Mouse (Mus musculus) heart, embryonic 11.5 days (tissue): ENCODE data around the gene Slc2a12. TPM values are rescaled to one million over a fixed set of nuclear protein-coding genes. Genes with fewer than 3 reads are reported as not detected.

Source experiments
- ATAC-seq: fragments of 200-750 bp; cut with Nextera tagmentation; replicated peaks from 2 replicates; pipeline ENCODE4 v1.8.0; 2017; ENCODE audit warnings: moderate library complexity; ENCODE audit not compliant: insufficient number of reproducible peaks, low FRiP score, low TSS enrichment
- H3K27ac ChIP-seq: fragments of 300-500 bp; sonication (generic); 2 replicates; pipeline ENCODE4 v1.5.1; 2014; ENCODE audit warnings: mild to moderate bottlenecking, low read depth, low read length
- H3K27me3 ChIP-seq: fragments of 300-500 bp; sonication (generic); 2 replicates; pipeline ENCODE4 v1.6.1; 2014; ENCODE audit warnings: mild to moderate bottlenecking, low read length, mixed read lengths; ENCODE audit not compliant: control insufficient read depth, insufficient read depth
- H3K36me3 ChIP-seq: fragments of 300-500 bp; sonication (generic); 2 replicates; pipeline ENCODE4 v1.6.1; 2014; ENCODE audit warnings: mild to moderate bottlenecking, low read length, moderate library complexity, mixed read lengths; ENCODE audit not compliant: control insufficient read depth, insufficient read depth
- H3K4me1 ChIP-seq: fragments of 300-500 bp; sonication (generic); 2 replicates; pipeline ENCODE4 v1.6.1; 2014; ENCODE audit warnings: low read length; ENCODE audit not compliant: control insufficient read depth, insufficient read depth
- H3K4me2 ChIP-seq: fragments of 300-500 bp; sonication (generic); 2 replicates; pipeline ENCODE4 v1.6.1; 2014; ENCODE audit warnings: mild to moderate bottlenecking, moderate library complexity
- H3K4me3 ChIP-seq: fragments of 300-500 bp; sonication (generic); 2 replicates; pipeline ENCODE4 v1.5.1; 2014; ENCODE audit warnings: low read depth, low read length
- H3K9ac ChIP-seq: fragments of 300-500 bp; sonication (generic); 2 replicates; pipeline ENCODE4 v1.6.1; 2014; ENCODE audit warnings: mild to moderate bottlenecking, low read depth, low read length, moderate library complexity
- H3K9me3 ChIP-seq: fragments of 300-500 bp; sonication (generic); replicated peaks from 2 replicates; pipeline ENCODE4 v1.6.1; 2016; ENCODE audit warnings: low read length; ENCODE audit not compliant: control insufficient read depth
- WGBS: fragments of 180-500 bp; shearing (Covaris S2); extraction: QIAGEN DNeasy Blood & Tissue Kit; methylation state at CpG from one replicate; pipeline ENCODE4 v1.1.7; 2014; ENCODE audit not compliant: insufficient replicate concordance; 5-methylcytosine and 5-hydroxymethylcytosine counted together
- polyA plus RNA-seq: library from polyadenylated mRNA; unstranded; fragments of >200 nt; fragmentation: Nextera tagmentation; extraction: Ambion mirVana; gene quantifications from 2 replicates; pipeline ENCODE4 v1.2.1, GENCODE M21; 2014

Slc2a12 gene
- polyA plus RNA-seq: 1.9 and 2.5 TPM in 2 replicates

- peak within 1 kb of the TSS; percentile 72 for H3K9ac ChIP-seq
Observed at GRCm38 (mm10) chr10:22644853-22645491, at the start of gene Slc2a12. Gene Slc2a12, plus strand, starts transcription at chr10:22645011.

DNA sequence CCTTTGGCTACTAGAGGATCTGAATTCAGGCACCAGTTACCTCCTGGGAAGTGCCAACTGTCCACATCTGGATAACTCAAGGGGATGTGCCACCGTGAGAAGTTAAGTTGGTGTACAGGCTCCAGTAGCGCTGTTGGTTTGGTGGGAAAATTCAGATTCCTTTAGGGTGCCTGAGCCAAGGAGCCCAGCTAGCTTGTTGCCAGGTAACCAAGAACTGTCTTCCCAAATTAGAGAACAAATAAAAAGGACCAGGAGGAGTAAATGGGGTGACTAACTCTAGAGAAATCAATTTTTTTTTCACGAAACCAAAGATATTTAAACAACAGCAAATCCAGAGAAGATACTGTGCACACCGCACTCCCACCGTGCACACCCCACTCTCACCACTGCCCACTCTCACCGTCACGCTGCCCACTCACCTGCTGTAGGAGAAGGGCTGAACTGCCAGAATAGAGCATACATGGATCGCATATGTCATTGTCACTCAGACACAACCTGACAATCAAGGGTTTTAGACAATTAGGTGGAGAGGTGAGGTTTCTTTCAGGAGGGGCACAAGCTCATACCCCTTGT lies 45.8 kb upstream of the Slc2a12 start:
- no peak for ATAC-seq
- Histone ChIP-seq H3K9me3 (no peaks in the 10 kb centered on the region), H3K4me1 (no peaks in the 10 kb centered on the region), H3K4me3 (no peak overlapping the region), H3K27ac (no peak overlapping the region), H3K36me3 (no peaks in the 10 kb centered on the region), H3K27me3 (no peaks in the 10 kb centered on the region), H3K4me2 (no peak overlapping the region), H3K9ac (no peak overlapping the region)
- 93% methylated on average over 8 of the region's 8 CpGs for WGBS

More at GRCm38 (mm10) chr10:22644853-22645491, at the start of gene Slc2a12:
- Histone ChIP-seq H3K9me3 (no peaks in the 10 kb centered on the region), H3K4me2 (peak within 1 kb of the TSS; percentile 70), H3K4me1 (no peaks in the 10 kb centered on the region), H3K27ac (peak within 1 kb of the TSS; percentile 75), H3K36me3 (no peaks in the 10 kb centered on the region), H3K4me3 (peak within 1 kb of the TSS; percentile 58), H3K27me3 (no peaks in the 10 kb centered on the region)
- ATAC-seq: peak; percentile 74
- whole genome bisulfite sequencing: under 1% methylated on average over 40 of the region's 40 CpGs

DNA sequence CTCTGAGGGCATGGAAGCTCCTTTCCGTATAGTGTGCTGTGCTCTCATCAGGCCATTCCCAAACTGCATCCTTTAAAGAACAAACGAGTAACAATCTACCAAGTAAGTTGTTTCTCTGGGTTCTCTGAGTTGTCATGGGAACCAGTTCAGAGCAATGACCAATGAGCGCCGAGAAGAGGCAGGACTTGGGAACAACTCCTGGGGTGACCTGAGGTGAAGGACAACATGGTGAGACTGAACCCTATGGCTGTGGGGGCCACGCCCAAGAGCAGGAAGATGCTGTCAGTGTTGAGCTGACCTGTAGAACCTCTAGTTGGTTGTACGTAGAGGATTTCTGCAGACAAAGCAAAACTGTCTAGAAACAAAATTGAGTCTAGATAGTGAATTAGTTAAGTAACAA lies 43.8 kb upstream of the Slc2a12 start:
- Histone ChIP-seq H3K27ac (no peak overlapping the region), H3K9ac (no peak overlapping the region), H3K4me3 (no peak overlapping the region), H3K27me3 (no peaks in the 10 kb centered on the region), H3K36me3 (no peaks in the 10 kb centered on the region), H3K4me1 (no peaks in the 10 kb centered on the region), H3K9me3 (no peaks in the 10 kb centered on the region), H3K4me2 (no peak overlapping the region)
- WGBS: 73% methylated on average over 6 of the region's 6 CpGs
- no peak for ATAC-seq

DNA sequence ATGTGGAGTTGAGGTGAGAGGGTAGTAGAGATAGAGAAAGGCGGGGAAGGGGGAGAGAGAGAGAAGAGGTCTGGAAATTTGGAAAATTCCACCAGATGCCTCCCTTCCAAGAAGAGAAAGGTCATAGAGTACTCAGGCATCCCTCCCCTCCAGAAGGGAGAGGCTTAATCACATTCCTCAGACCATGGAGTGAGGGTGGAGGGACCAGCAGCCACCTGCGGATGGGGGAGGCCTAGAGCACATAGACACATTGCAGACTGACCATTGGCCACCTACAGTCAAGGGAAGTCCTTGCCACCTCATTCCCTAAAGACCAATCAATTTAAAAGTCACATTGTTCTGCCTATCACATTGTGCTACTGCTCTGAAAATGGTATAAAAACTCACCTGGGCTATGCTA lies 40.0 kb upstream of the Slc2a12 start:
- Histone ChIP-seq H3K9ac (no peak overlapping the region), H3K4me3 (no peak overlapping the region), H3K4me2 (no peak overlapping the region), H3K27ac (no peak overlapping the region), H3K27me3 (no peaks in the 10 kb centered on the region), H3K9me3 (no peaks in the 10 kb centered on the region), H3K36me3 (no peaks in the 10 kb centered on the region), H3K4me1 (no peaks in the 10 kb centered on the region)
- WGBS: 73% methylated on average over 2 of the region's 2 CpGs
- ATAC-seq: no peak

GRCm38 (mm10) chr10:22608273-22608672 lies 36.5 kb upstream of the Slc2a12 start:
- Histone ChIP-seq H3K4me2 (no peak overlapping the region), H3K27me3 (no peaks in the 10 kb centered on the region), H3K36me3 (no peaks in the 10 kb centered on the region), H3K4me3 (no peak overlapping the region), H3K27ac (no peak overlapping the region), H3K9me3 (no peaks in the 10 kb centered on the region), H3K9ac (no peak overlapping the region), H3K4me1 (no peaks in the 10 kb centered on the region)
- 67% methylated on average over 5 of the region's 5 CpGs for WGBS
- no peak for ATAC-seq

DNA sequence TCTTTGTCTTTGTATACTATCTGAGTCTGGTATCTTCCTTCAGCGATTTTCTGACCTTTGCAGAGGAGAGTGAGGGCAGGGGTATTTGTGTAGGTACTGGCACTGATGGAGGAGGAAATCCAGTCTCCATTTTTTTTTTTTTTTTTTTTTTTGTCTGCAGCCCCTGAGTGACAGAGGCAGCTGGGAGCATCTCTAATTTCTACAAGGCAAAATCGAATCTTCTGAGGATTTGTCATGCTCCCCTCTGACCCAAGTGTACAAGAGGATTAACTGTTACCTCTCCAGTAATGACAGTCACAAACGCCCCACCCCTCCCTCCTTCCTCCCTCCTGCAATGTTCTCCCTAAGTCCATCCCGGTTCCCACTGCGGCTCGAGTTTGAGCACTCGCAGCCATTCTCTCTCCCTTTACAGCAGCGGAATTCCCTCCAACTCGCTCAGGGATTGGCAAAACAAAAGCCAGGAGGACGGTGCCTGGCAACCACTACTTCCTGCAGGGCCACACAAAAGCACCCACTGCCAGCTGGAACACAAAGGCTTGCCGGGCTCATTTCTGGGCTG lies 35.9 kb upstream of the Slc2a12 start:
- no peak overlapping the region for H3K27ac ChIP-seq

GRCm38 (mm10) chr10:22613301-22613700 lies 31.5 kb upstream of the Slc2a12 start:
- Histone ChIP-seq H3K27me3 (no peaks in the 10 kb centered on the region), H3K4me3 (no peak overlapping the region), H3K9me3 (no peaks in the 10 kb centered on the region), H3K27ac (no peak overlapping the region), H3K4me1 (no peaks in the 10 kb centered on the region), H3K9ac (no peak overlapping the region), H3K36me3 (no peaks in the 10 kb centered on the region), H3K4me2 (no peak overlapping the region)
- no peak for ATAC-seq
- 81% methylated on average over 5 of the region's 5 CpGs for WGBS

More for the DNA sequence above, 35.9 kb upstream of the Slc2a12 start:
- 11% methylated on average over 11 of the region's 11 CpGs for WGBS
- no peaks in the 10 kb centered on the region for H3K36me3 ChIP-seq
- peak overlapping the region; percentile 56 for H3K4me2 ChIP-seq
- H3K9ac ChIP-seq: peak overlapping the region; percentile 58; the same call in 1 of the 2 replicates
- ATAC-seq: no peak
- H3K27me3 ChIP-seq: no peaks in the 10 kb centered on the region
- no peaks in the 10 kb centered on the region for H3K9me3 ChIP-seq
- H3K4me1 ChIP-seq: no peaks in the 10 kb centered on the region
- H3K4me3 ChIP-seq: no peak overlapping the region

DNA sequence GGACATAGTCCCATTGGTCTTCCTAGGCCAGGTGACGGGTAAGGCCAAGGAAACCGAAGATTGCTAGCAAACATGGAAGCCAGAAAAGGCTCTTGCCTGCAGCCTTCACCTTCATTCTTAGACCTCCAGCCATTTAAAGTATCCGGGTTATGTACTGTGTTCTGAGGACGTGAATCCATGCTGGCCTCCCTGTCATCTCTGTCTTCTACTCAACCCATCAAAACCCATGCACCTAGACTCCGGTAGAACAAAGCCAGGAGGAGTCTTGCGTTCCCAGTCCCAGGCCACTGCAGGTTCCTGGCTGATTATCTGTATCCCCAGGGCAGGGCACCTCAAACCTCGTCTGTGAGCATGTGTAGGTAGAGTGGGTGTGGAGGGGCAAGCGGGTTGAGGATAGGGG lies 30.3 kb upstream of the Slc2a12 start:
- Histone ChIP-seq H3K4me1 (no peaks in the 10 kb centered on the region), H3K4me3 (no peak overlapping the region), H3K27me3 (no peaks in the 10 kb centered on the region), H3K36me3 (no peaks in the 10 kb centered on the region), H3K9ac (no peak overlapping the region), H3K9me3 (no peaks in the 10 kb centered on the region), H3K4me2 (no peak overlapping the region), H3K27ac (no peak overlapping the region)
- no peak for ATAC-seq
- WGBS: 79% methylated on average over 8 of the region's 8 CpGs
